Mouse (Mus musculus): Measurements from ENCODE around the gene 1700080E11Rik. TPM values are rescaled to one million over a fixed set of nuclear protein-coding genes. Genes with fewer than 3 reads are reported as not detected.

1700080E11Rik gene
- polyA plus RNA-seq (2012; rRNA removed), result not detected in 2 replicates

DNA sequence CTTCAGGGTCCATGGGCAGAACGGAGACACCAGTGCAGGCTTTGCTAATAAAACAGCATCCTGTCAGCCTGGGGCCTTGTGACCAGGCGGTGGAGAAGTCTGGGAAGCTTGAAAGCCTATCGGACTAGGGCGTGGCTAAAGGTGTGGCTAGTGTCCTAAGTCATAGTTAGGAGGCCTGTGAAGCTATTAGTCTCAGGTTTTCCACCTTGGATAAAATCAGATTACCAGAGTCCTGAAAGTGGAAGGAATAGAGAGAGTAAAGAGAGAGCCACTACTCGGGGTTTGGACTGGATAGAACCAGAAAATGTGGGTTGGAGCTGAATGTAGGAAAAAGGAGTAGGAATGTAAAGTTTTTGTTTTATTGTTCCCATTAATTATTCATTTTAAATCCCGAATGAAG lies at the start of gene 1700080E11Rik:
Gene 1700080E11Rik (minus strand): TSS at position 101 of the 400 bp plus-strand sequence.
- H3K4me3 ChIP-seq (ENCODE audit: low read depth, low read length), result no peak within 1 kb of the TSS
- no peaks in the 10 kb centered on the region for H3K27me3 ChIP-seq (ENCODE audit: control insufficient read depth, insufficient read depth, low read length)
- no peak for TF ChIP-seq POLR2A (IDR thresholded peaks at IDR 0.05; ENCODE audit: low read depth, low read length)
- no peak for TF ChIP-seq CTCF (IDR thresholded peaks at IDR 0.05; ENCODE audit: extremely low read depth, insufficient read length, insufficient replicate concordance, low read depth, low read length)
- no peaks in the 10 kb centered on the region; the same call in 1 of the 2 replicates for H3K4me1 ChIP-seq (ENCODE audit: control insufficient read depth, insufficient read depth, insufficient read length, low read length)
- H3K36me3 ChIP-seq (ENCODE audit: control insufficient read depth, insufficient read depth, low read length), result no peaks in the 10 kb centered on the region
- no peak within 1 kb of the TSS for H3K27ac ChIP-seq (ENCODE audit: insufficient read depth, low read depth, low read length)
- WGBS, result 54% methylated on average over 6 of the region's 6 CpGs

DNA sequence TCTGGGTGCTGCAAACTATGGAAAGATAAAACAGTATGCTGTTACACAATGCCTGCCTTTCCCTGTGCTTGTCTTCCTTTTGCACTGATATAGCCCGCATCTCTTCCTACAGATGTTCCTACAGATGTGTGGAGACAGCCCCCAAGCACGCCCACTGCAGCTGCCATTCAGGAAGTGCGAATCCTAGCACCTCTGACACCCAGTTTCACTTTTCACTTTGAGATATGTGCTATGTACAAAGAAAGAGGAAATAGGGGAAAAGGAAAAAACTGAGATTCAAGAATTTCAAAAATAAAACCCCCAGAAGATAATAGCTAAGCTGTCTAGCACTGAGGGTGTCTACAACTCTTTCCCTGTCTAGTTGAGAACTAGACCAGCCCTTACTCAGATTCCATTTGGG lies 41.8 kb upstream of the 1700080E11Rik start:
- no peaks in the 10 kb centered on the region for H3K36me3 ChIP-seq (ENCODE audit: control insufficient read depth, insufficient read depth, low read length)
- TF ChIP-seq POLR2A (IDR thresholded peaks at IDR 0.05; ENCODE audit: low read depth, low read length) (no peak), CTCF (IDR thresholded peaks at IDR 0.05; ENCODE audit: extremely low read depth, insufficient read length, insufficient replicate concordance, low read depth, low read length) (no peak)
- H3K4me3 ChIP-seq (ENCODE audit: low read depth, low read length), result no peak overlapping the region
- H3K27ac ChIP-seq (ENCODE audit: insufficient read depth, low read depth, low read length), result no peak overlapping the region
- H3K27me3 ChIP-seq (ENCODE audit: control insufficient read depth, insufficient read depth, low read length), result no peaks in the 10 kb centered on the region
- WGBS, result 50% methylated on average over 3 of the region's 3 CpGs
- no peaks in the 10 kb centered on the region for H3K4me1 ChIP-seq (ENCODE audit: control insufficient read depth, insufficient read depth, insufficient read length, low read length)

DNA sequence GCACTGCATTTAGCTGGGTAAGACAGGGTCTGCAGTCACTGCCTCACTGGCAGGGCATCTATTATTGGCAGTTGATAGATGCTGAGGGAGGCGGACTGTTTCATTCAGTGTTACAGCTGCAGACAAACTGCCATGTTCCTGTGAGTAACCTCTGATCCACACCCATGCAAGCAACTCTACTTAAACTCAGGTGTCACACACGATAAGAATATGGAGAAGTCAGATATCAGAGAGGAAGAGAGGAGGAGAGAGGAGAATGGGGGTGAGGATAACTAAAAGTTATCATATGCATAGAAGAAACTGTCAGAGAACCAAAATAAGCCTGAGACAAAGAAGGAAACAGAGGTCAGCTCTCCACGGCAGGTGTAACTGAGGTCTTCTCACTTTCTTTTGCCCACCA lies 37.5 kb upstream of the 1700080E11Rik start:
- no peak for TF ChIP-seq CTCF (IDR thresholded peaks at IDR 0.05; ENCODE audit: extremely low read depth, insufficient read length, insufficient replicate concordance, low read depth, low read length)
- TF ChIP-seq POLR2A (IDR thresholded peaks at IDR 0.05; ENCODE audit: low read depth, low read length), result no peak
- 75% methylated on average over 3 of the region's 3 CpGs for WGBS
- Histone ChIP-seq H3K4me1 (ENCODE audit: control insufficient read depth, insufficient read depth, insufficient read length, low read length) (no peaks in the 10 kb centered on the region), H3K4me3 (ENCODE audit: low read depth, low read length) (no peak overlapping the region), H3K27me3 (ENCODE audit: control insufficient read depth, insufficient read depth, low read length) (no peaks in the 10 kb centered on the region), H3K27ac (ENCODE audit: insufficient read depth, low read depth, low read length) (no peak overlapping the region), H3K36me3 (ENCODE audit: control insufficient read depth, insufficient read depth, low read length) (no peaks in the 10 kb centered on the region)

DNA sequence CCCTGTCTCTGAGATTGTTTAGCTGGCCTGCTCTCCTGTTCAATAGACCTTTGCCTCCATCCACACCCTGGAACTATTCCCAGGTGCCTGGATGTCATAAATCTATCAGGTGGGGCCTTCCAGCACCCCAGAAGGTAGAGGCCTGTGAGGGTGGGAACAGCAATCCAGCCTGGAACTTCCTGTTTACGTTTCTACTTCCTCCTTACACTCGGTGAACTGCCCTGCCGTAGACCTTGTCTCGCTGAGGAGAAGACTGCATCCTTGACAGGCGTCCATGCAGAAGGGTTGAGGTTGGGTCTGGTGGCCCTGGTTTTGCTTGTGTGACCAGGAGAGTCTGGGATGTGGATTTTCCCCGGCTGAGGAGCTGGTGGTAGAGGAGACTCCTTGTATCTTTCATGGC lies 5.7 kb downstream of the 1700080E11Rik start:
- Histone ChIP-seq H3K36me3 (ENCODE audit: control insufficient read depth, insufficient read depth, low read length) (no peaks in the 10 kb centered on the region), H3K4me3 (ENCODE audit: low read depth, low read length) (peak overlapping the region; percentile 49), H3K27me3 (ENCODE audit: control insufficient read depth, insufficient read depth, low read length) (no peaks in the 10 kb centered on the region), H3K27ac (ENCODE audit: insufficient read depth, low read depth, low read length) (peak overlapping the region; percentile 72), H3K4me1 (ENCODE audit: control insufficient read depth, insufficient read depth, insufficient read length, low read length) (peaks cover 8% of the 10 kb centered on the region; the same call in 1 of the 2 replicates)
- no peak for TF ChIP-seq CTCF (IDR thresholded peaks at IDR 0.05; ENCODE audit: extremely low read depth, insufficient read length, insufficient replicate concordance, low read depth, low read length)
- TF ChIP-seq POLR2A (IDR thresholded peaks at IDR 0.05; ENCODE audit: low read depth, low read length), result no peak
- WGBS, result 12% methylated on average over 6 of the region's 6 CpGs

GRCm38 (mm10) chr9:105136404-105136803 lies 8.5 kb downstream of the 1700080E11Rik start:
- 64% methylated on average over 1 of the region's 1 CpGs for WGBS
- H3K4me1 ChIP-seq (ENCODE audit: control insufficient read depth, insufficient read depth, insufficient read length, low read length), result peaks cover 13% of the 10 kb centered on the region; the same call in 1 of the 2 replicates

DNA sequence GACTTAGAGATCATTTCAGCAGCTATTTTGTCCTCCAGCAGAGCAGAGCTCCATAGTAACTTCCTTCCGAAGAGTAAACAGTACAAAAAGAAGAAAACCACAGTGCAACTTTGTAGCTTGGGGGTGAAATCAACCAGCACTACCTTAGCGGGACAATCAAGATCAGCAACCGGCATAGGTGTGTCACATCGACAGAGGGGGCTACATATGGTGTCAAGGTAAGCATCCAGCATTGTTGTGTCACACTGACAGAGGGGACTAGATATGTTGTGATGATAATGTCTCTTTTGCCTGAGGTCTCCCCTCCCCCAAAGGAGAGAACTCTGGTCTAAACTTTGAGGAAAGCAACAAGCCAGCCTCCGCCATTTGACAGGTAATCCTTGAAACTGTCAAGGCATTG lies 10.4 kb downstream of the 1700080E11Rik start:
- TF ChIP-seq CTCF (IDR thresholded peaks at IDR 0.05; ENCODE audit: extremely low read depth, insufficient read length, insufficient replicate concordance, low read depth, low read length) (no peak), POLR2A (IDR thresholded peaks at IDR 0.05; ENCODE audit: low read depth, low read length) (no peak)
- Histone ChIP-seq H3K27me3 (ENCODE audit: control insufficient read depth, insufficient read depth, low read length) (no peaks in the 10 kb centered on the region), H3K4me3 (ENCODE audit: low read depth, low read length) (no peak overlapping the region), H3K4me1 (ENCODE audit: control insufficient read depth, insufficient read depth, insufficient read length, low read length) (peaks cover 24% of the 10 kb centered on the region), H3K27ac (ENCODE audit: insufficient read depth, low read depth, low read length) (peak overlapping the region; percentile 42), H3K36me3 (ENCODE audit: control insufficient read depth, insufficient read depth, low read length) (no peaks in the 10 kb centered on the region)
- WGBS, result 84% methylated on average over 5 of the region's 5 CpGs

More at GRCm38 (mm10) chr9:105136404-105136803, 8.5 kb downstream of the 1700080E11Rik start:
- TF ChIP-seq CTCF (IDR thresholded peaks at IDR 0.05; ENCODE audit: extremely low read depth, insufficient read length, insufficient replicate concordance, low read depth, low read length) (no peak), POLR2A (IDR thresholded peaks at IDR 0.05; ENCODE audit: low read depth, low read length) (no peak)
- H3K27ac ChIP-seq (ENCODE audit: insufficient read depth, low read depth, low read length), result no peak overlapping the region
- no peak overlapping the region for H3K4me3 ChIP-seq (ENCODE audit: low read depth, low read length)
- H3K27me3 ChIP-seq (ENCODE audit: control insufficient read depth, insufficient read depth, low read length), result no peaks in the 10 kb centered on the region
- H3K36me3 ChIP-seq (ENCODE audit: control insufficient read depth, insufficient read depth, low read length), result no peaks in the 10 kb centered on the region

DNA sequence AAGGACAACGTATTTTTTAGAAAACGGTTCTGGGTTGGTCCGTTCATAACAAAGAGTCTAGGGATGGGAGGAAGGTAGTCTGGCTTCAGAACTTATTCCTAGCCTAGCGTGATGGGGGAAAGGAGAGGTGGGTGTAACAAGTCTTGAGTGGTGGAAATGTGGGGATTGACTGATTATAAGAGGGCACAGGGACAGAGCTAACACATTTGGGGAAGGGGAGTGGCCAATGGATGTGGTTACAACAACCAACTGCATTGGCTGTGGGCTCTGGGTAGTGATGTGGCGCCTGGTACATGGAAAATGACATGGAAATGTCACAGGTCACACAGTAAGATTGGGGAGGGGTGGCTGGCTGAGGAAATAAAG lies 12.9 kb downstream of the 1700080E11Rik start:
- 21% methylated on average over 5 of the region's 5 CpGs for WGBS
- Histone ChIP-seq H3K4me1 (ENCODE audit: control insufficient read depth, insufficient read depth, insufficient read length, low read length) (peaks cover 17% of the 10 kb centered on the region), H3K27me3 (ENCODE audit: control insufficient read depth, insufficient read depth, low read length) (no peaks in the 10 kb centered on the region), H3K27ac (ENCODE audit: insufficient read depth, low read depth, low read length) (peak overlapping the region; percentile 79), H3K36me3 (ENCODE audit: control insufficient read depth, insufficient read depth, low read length) (no peaks in the 10 kb centered on the region), H3K4me3 (ENCODE audit: low read depth, low read length) (peak overlapping the region; percentile 88)
- TF ChIP-seq POLR2A (IDR thresholded peaks at IDR 0.05; ENCODE audit: low read depth, low read length), result no peak
- TF ChIP-seq CTCF (IDR thresholded peaks at IDR 0.05; ENCODE audit: extremely low read depth, insufficient read length, insufficient replicate concordance, low read depth, low read length), result no peak

All from small intestine, adult 2 months (tissue).